Mouse (Mus musculus): ENCODE data around the gene Slc35b1. TPM values are rescaled to one million over a fixed set of nuclear protein-coding genes. Genes with fewer than 3 reads are reported as not detected.

The Slc35b1 gene
- total and polyA plus RNA-seq, 3 experiments: 47.0 to 125 (median 75.1) TPM

- TF ChIP-seq MAFK (IDR thresholded peaks at IDR 0.05; ENCODE audit: insufficient replicate concordance, low read length) (no peak), CTCF (conservative IDR thresholded peaks at IDR 0.05 in 1 of 2, IDR thresholded peaks at IDR 0.05 in 1 of 2; ENCODE audit: low read depth in 2 of 2, low read length in 2 of 2) (peak in 1 of 2 experiments; percentile 15; a peak in 1 of 4 replicates)
- dilution Hi-C loops (cut with MboI; ENCODE audit: extremely low pct_ligation_motif_present, extremely low pct_unique_long_range_greater_than_20kb, low sequenced_read_pairs): no loop called here
- Histone ChIP-seq H3K4me2 (ENCODE audit: insufficient read depth, low read depth, poor library complexity, severe bottlenecking) (no peak overlapping the region), H3K27ac (ENCODE audit: insufficient read depth, low read depth) (no peak overlapping the region), H3K4me3 (replicated peaks in 1 of 3; ENCODE audit: low read depth in 2 of 3, low read length in 2 of 3, poor library complexity in 1 of 3) (no peak overlapping the region), H3K9me3 (replicated peaks; ENCODE audit: low read length) (no peaks in the 10 kb centered on the region), H3K27me3 (replicated peaks) (peaks cover 51% of the 10 kb centered on the region), H3K36me3 (replicated peaks in 1 of 2; ENCODE audit: control insufficient read depth in 1 of 2, insufficient read depth in 1 of 2, low read length in 1 of 2) (no peaks in the 10 kb centered on the region), H3K79me2 (replicated peaks; ENCODE audit: control insufficient read depth, extremely low read depth, insufficient read depth, poor library complexity, severe bottlenecking) (no peaks in the 10 kb centered on the region), H3K4me1 (ENCODE audit: control insufficient read depth in 1 of 2, insufficient read depth in 2 of 2) (peaks cover 13 to 23% of the 10 kb centered on the region in 2 experiments), H3K9ac (ENCODE audit: insufficient read depth, low read depth) (no peak overlapping the region)
- in situ Hi-C loops (cut with MboI; ENCODE audit: low pct_ligation_motif_present, low pct_unique_long_range_greater_than_20kb, low sequenced_read_pairs): no loop called here
- no peak for DNase-seq (ENCODE audit: extremely low read depth)
Observed at GRCm38 (mm10) chr11:95366280-95366897, 18.1 kb upstream of the Slc35b1 start.

- dilution Hi-C loops (cut with MboI; ENCODE audit: extremely low pct_ligation_motif_present, extremely low pct_unique_long_range_greater_than_20kb, low sequenced_read_pairs): no loop called here
Observed at GRCm38 (mm10) chr11:95367011-95367735, 17.3 kb upstream of the Slc35b1 start.

GRCm38 (mm10) chr11:95368231-95368823 is 16.2 kb upstream of the Slc35b1 start:
- Histone ChIP-seq H3K4me3 (replicated peaks in 1 of 3; ENCODE audit: low read depth in 2 of 3, low read length in 2 of 3, poor library complexity in 1 of 3) (no peak overlapping the region), H3K27me3 (replicated peaks) (peaks cover 57% of the 10 kb centered on the region), H3K27ac (ENCODE audit: insufficient read depth, low read depth) (no peak overlapping the region), H3K36me3 (replicated peaks in 1 of 2; ENCODE audit: control insufficient read depth in 1 of 2, insufficient read depth in 1 of 2, low read length in 1 of 2) (no peaks in the 10 kb centered on the region), H3K9me3 (replicated peaks; ENCODE audit: low read length) (no peaks in the 10 kb centered on the region), H3K9ac (ENCODE audit: insufficient read depth, low read depth) (no peak overlapping the region), H3K79me2 (replicated peaks; ENCODE audit: control insufficient read depth, extremely low read depth, insufficient read depth, poor library complexity, severe bottlenecking) (no peaks in the 10 kb centered on the region), H3K4me1 (ENCODE audit: control insufficient read depth in 1 of 2, insufficient read depth in 2 of 2) (peaks cover 13 to 23% of the 10 kb centered on the region in 2 experiments), H3K4me2 (ENCODE audit: insufficient read depth, low read depth, poor library complexity, severe bottlenecking) (no peak overlapping the region)
- dilution Hi-C loops (cut with MboI; ENCODE audit: extremely low pct_ligation_motif_present, extremely low pct_unique_long_range_greater_than_20kb, low sequenced_read_pairs) (no loop called here), in situ Hi-C loops (cut with MboI; ENCODE audit: low pct_ligation_motif_present, low pct_unique_long_range_greater_than_20kb, low sequenced_read_pairs) (no loop called here)
- TF ChIP-seq TCF12 (IDR thresholded peaks at IDR 0.05; ENCODE audit: low read depth, low read length) (no peak), JUN (IDR thresholded peaks at IDR 0.05; ENCODE audit: insufficient read depth, low read depth, low read length) (no peak)
- DNase-seq (ENCODE audit: extremely low read depth): no peak

More at GRCm38 (mm10) chr11:95367011-95367735, 17.3 kb upstream of the Slc35b1 start:
- Histone ChIP-seq H3K9ac (ENCODE audit: insufficient read depth, low read depth) (no peak overlapping the region), H3K36me3 (replicated peaks in 1 of 2; ENCODE audit: control insufficient read depth in 1 of 2, insufficient read depth in 1 of 2, low read length in 1 of 2) (no peaks in the 10 kb centered on the region), H3K9me3 (replicated peaks; ENCODE audit: low read length) (no peaks in the 10 kb centered on the region), H3K79me2 (replicated peaks; ENCODE audit: control insufficient read depth, extremely low read depth, insufficient read depth, poor library complexity, severe bottlenecking) (no peaks in the 10 kb centered on the region), H3K4me2 (ENCODE audit: insufficient read depth, low read depth, poor library complexity, severe bottlenecking) (no peak overlapping the region), H3K27me3 (replicated peaks) (peaks cover 56% of the 10 kb centered on the region), H3K4me1 (ENCODE audit: control insufficient read depth in 1 of 2, insufficient read depth in 2 of 2) (peaks cover 13 to 23% of the 10 kb centered on the region in 2 experiments), H3K4me3 (replicated peaks in 1 of 3; ENCODE audit: low read depth in 2 of 3, low read length in 2 of 3, poor library complexity in 1 of 3) (no peak overlapping the region), H3K27ac (ENCODE audit: insufficient read depth, low read depth) (no peak overlapping the region)
- no peak for DNase-seq (ENCODE audit: extremely low read depth)
- in situ Hi-C loops (cut with MboI; ENCODE audit: low pct_ligation_motif_present, low pct_unique_long_range_greater_than_20kb, low sequenced_read_pairs): no loop called here
- TF ChIP-seq NRF1 (IDR thresholded peaks at IDR 0.05; ENCODE audit: low read depth, low read length): no peak
- no peak for TF ChIP-seq NELFE (IDR thresholded peaks at IDR 0.05; ENCODE audit: low read depth, low read length)
- no peak for TF ChIP-seq JUND (conservative IDR thresholded peaks at IDR 0.05; ENCODE audit: low read depth, low read length)
- TF ChIP-seq POLR2AphosphoS2 (IDR thresholded peaks at IDR 0.05; ENCODE audit: low read depth, low read length): no peak

Measured in CH12.LX (cell line).